Mouse (Mus musculus) liver, adult 2 months (tissue): Measurements from ENCODE around the gene Dpy19l1.

Source experiments
- CTCF ChIP-seq: fragments of 200-500 bp; IDR thresholded peaks from 2 replicates; pipeline ENCODE4 v1.5.1; 2011; ENCODE audit warnings: low read depth, low read length, control low read depth
- POLR2A ChIP-seq: fragments of 200-500 bp; IDR thresholded peaks from 2 replicates; pipeline ENCODE4 v1.6.1; 2011; ENCODE audit warnings: low read length, control low read depth; ENCODE audit not compliant: insufficient read depth; ENCODE audit errors: extremely low read depth

GRCm38 (mm10) chr9:24488425-24489104, 14.4 kb downstream of the Dpy19l1 start:
- no peak for TF ChIP-seq CTCF
- no peak for TF ChIP-seq POLR2A
